Mouse (Mus musculus) heart, postnatal 14 days (tissue): ENCODE data around the gene Ccr5. TPM values are rescaled to one million over a fixed set of nuclear protein-coding genes. Genes with fewer than 3 reads are reported as not detected.

Experiments
- DNase-seq, 2 experiments: peaks; one replicate each; pipeline ENCODE4 v3.0.0; 2021 to 2022
- intact Hi-C: fragments of 180-260 bp; cut with DNase I; formaldehyde crosslinking; loops from one replicate; pipeline ENCODE4 v1.15.1; 2025
- total RNA-seq, 2 experiments: library from RNA; stranded (reverse); gene quantifications; 2 replicates each; pipeline ENCODE4 v1.2.3; 2021

The Ccr5 gene
- total RNA-seq, 2 experiments from 2014 or later = 0.66 to 2.0 TPM

- intact Hi-C loops = no loop called here
- no peak for DNase-seq
Measured at GRCm38 (mm10) chr9:124137619-124138018, 16.3 kb downstream of the Ccr5 start.

GRCm38 (mm10) chr9:124138055-124138775 lies 16.9 kb downstream of the Ccr5 start:
- intact Hi-C loops = no loop called here
- DNase-seq = no peak

GRCm38 (mm10) chr9:124143678-124144077 lies 22.3 kb downstream of the Ccr5 start:
- DNase-seq = no peak
- intact Hi-C loops = no loop called here

GRCm38 (mm10) chr9:124146307-124146706 lies 25.0 kb downstream of the Ccr5 start:
- no peak for DNase-seq
- intact Hi-C loops = no loop called here

Other genes starting within 250 kb of the Ccr5 start
- gene Ccr1, start 152.9 kb upstream of the Ccr5 start, total RNA-seq = 1 to 10 TPM; 1.2 to 1.6 TPM
- not detected for gene Ccr1l1, start 143.1 kb upstream of the Ccr5 start, total RNA-seq
- gene Ccr3, start 99.6 kb upstream of the Ccr5 start, total RNA-seq = not detected
- gene Ccr2, start 19.6 kb upstream of the Ccr5 start, total RNA-seq = under 1 TPM; 0.85 to 0.93 TPM
- gene 2010315B03Rik, start 191.2 kb downstream of the Ccr5 start, total RNA-seq = 10 to 100 TPM in 1 of 2 experiments, 1 to 10 TPM in 1; 8.9 to 12.7 TPM